Mouse (Mus musculus): ENCODE measurements around the gene Enpp3.

DNA sequence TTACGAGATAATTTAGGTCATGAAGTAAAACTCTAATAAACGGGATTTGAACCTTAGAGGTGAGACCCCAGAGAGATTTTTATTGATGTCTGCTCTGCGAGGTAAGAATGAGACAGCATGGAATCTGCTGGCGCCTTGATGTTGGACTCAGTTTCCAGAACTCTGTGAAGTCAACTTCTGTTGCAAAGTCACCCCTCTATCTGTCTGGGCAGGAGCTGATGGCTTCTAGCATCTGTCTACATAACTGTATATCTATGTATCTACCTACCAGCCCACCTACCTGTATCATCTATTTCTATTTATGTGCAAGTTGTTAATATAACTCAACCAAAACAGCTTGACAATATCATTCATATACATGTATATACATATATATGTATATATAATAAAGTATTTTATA lies 57.3 kb downstream of the Enpp3 start:
- TF ChIP-seq CTCF (IDR thresholded peaks at IDR 0.05; ENCODE audit: low read depth) (no peak), EP300 (optimal IDR thresholded peaks at IDR 0.05) (no peak)
